Mouse (Mus musculus) adrenal gland, postnatal 14 days (tissue): Measurements from ENCODE around the gene Bysl. TPM values are rescaled to one million over a fixed set of nuclear protein-coding genes. Genes with fewer than 3 reads are reported as not detected.
"Not testable (repeated sequence)": the region's sequence is repeated elsewhere in the genome, so short reads cannot be mapped to it uniquely, and the experiment has no call there.

Experiments
- DNase-seq: peaks from one replicate; pipeline ENCODE4 v3.0.0; 2021; ENCODE audit warnings: mixed read lengths
- long read RNA-seq, 2 experiments: library from polyadenylated mRNA; stranded (forward); transcript quantifications; one replicate each; pipeline ENCODE4 v2.0.0; 2021
- total RNA-seq: library from RNA; stranded (reverse); gene quantifications from 2 replicates; pipeline ENCODE4 v1.2.3, GENCODE M21; 2021

Gene Bysl
- 19.7 and 21.6 TPM in 2 replicates for total RNA-seq
- long read RNA-seq, experiment 1, transcript Bysl-201 (7 exons, 3,854 nt), result major isoform, 44 of 47 reads
- long read RNA-seq, experiment 1, partial matches to known transcripts, result 2 of 47 reads
- long read RNA-seq, experiment 1, other reads (novel, unspliced or antisense), result 1 of 47 reads
- long read RNA-seq, experiment 2, transcript Bysl-201 (7 exons, 3,854 nt), result major isoform, 50 of 57 reads
- long read RNA-seq, experiment 2, partial matches to known transcripts, result 7 of 57 reads
- long read RNA-seq, experiment 2, other reads (novel, unspliced or antisense), result 0 of 57 reads

GRCm38 (mm10) chr17:47610849-47611660 is at the start of gene Bysl, which contains the start of the genes Med20 and Gm20517:
TSS of gene Bysl (minus strand) at chr17:47611492.
TSS of gene Med20 (plus strand) at chr17:47611582.
TSS of gene Gm20517 (plus strand) at chr17:47611589.
- peak; percentile 98 for DNase-seq

- no peak for DNase-seq
These were observed 47.5 kb upstream of the Bysl start for GRCm38 (mm10) chr17:47658741-47659243.

GRCm38 (mm10) chr17:47657901-47658300 is 46.6 kb upstream of the Bysl start:
- DNase-seq, result no peak

DNA sequence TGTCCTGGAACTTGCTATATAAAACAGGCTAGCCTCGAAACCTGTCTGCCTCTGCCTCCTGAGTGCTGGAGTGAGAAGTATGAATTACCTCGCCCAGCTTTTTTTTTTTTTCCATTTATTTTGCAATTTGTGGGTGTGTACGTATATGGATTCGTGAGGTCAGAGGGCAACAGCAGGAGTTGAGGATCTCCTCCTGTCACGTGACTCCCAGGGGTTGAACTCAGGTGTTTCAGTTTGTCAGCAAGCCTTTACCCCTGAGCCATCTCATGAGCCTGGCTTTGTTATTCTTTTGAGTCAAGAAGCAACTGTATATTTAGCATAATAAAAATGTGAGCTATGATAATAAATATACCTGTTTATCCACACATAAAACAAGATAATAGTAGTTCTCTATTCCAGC is 44.4 kb upstream of the Bysl start:
- no peak for DNase-seq

- not testable (repeated sequence) for DNase-seq
These were observed 43.1 kb upstream of the Bysl start for GRCm38 (mm10) chr17:47654346-47654745.

GRCm38 (mm10) chr17:47651953-47652352 is 40.7 kb upstream of the Bysl start:
- DNase-seq, result no peak

DNA sequence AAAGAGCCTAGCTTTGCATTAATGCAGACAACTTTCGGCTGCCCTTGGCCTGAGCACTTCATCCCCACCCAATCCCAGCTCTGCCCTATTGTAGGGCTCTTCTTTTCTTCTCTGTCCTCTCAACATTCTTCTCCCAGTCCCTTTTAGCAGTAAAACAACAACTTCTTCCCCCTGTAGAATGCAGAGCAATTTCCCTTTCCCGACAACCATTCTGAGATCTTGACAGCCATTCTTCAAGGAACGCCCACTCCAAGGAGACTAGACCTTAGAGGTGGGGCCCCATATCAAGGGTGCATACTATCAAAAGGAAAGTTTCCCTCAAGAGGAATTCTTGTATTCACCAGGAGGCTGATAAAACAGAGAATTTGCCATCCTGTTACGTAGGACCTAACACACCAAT is 37.7 kb upstream of the Bysl start:
- no peak for DNase-seq

DNA sequence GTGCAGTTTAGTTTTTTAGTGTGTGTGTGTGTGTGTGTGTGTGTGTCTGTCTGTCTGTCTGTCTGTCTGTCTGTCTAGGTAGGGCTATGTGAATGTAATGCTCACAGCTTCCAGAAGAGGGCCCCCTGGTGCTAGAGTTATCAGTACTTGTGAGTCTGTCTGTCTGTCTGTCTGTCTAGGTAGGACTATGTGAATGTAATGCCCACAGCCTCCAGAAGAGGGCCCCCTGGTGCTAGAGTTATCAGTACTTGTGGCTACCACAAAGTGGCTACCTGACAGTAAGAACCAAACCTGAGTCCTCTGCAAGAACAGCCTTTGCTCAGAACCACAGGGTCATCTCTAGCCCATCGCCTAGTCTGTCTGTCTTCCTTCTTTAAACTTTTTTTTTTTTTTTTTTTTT is 35.4 kb upstream of the Bysl start:
- peak; percentile 77 for DNase-seq

DNA sequence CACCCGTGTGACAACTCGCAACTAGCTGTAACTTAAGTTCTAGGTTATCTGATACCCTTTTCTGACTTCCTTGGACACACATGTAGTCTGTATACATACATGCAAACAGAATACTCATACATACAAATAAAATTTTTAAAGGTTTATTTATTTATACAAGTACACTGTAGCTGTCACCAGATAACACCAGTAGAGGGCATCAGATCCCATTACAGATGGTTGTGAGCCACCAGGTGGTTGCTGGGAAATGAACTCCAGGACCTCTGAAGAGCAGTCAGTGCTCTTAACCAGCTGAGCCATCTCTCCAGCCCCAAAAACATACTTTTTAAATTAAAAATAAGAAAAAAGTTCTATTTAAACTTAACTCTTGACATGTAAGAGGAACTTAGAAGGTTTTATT is 31.7 kb upstream of the Bysl start:
- no peak for DNase-seq

GRCm38 (mm10) chr17:47633999-47634770 is 22.9 kb upstream of the Bysl start:
- DNase-seq, result no peak

GRCm38 (mm10) chr17:47632181-47632840 is 21.0 kb upstream of the Bysl start:
- no peak for DNase-seq

DNA sequence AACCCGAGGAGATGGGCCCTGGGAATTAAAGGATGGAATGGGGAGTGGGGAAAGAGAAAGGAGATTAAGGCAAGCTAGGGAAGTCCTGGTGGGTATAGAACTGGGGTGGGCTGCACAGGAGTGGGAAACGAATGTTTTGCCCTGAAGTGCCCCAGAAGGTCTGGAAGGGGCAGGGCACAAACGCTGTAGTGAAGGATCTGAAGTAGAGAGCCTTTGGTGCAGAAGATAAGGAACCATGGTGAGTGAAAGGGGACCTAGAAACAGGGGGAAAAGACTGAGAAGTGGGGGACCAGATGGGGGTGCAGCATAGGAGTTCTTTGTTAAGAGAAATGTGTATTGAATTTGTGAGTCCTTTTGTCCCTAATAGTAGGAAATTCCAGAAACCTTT is 19.4 kb upstream of the Bysl start, which contains the start of gene Usp49:
Gene Usp49, plus strand, starts transcription at position 13 of the 388 bp plus-strand sequence.
- DNase-seq, result no peak

- DNase-seq, result no peak
These were observed 18.7 kb upstream of the Bysl start for GRCm38 (mm10) chr17:47629717-47630677.

- peak; percentile 98 for DNase-seq
These were observed 17.8 kb upstream of the Bysl start for GRCm38 (mm10) chr17:47628851-47629676.

GRCm38 (mm10) chr17:47627791-47628190 is 16.5 kb upstream of the Bysl start:
- no peak for DNase-seq

GRCm38 (mm10) chr17:47626031-47626430 is 14.7 kb upstream of the Bysl start:
- DNase-seq, result no peak

GRCm38 (mm10) chr17:47625088-47625487 is 13.8 kb upstream of the Bysl start:
- DNase-seq, result no peak

- DNase-seq, result not testable (repeated sequence)
These were observed 13.3 kb upstream of the Bysl start for GRCm38 (mm10) chr17:47624572-47624971.

GRCm38 (mm10) chr17:47622912-47623554 is 11.7 kb upstream of the Bysl start:
- DNase-seq, result no peak
